Mouse (Mus musculus) layer of hippocampus, adult 11-12 months (tissue): ENCODE measurements at regions not wholly inside any gene's neighbourhood (a gene's known extent, or its start where the extent isn't known, plus 50 kb on each side); places are given as distances from the start of the nearest gene placed in this dataset.
A peak's percentile ranks its signal among the peaks of the same experiment; 100 is the strongest.
"Not testable (repeated sequence)": the region's sequence is repeated elsewhere in the genome, so short reads cannot be mapped to it uniquely, and the experiment has no call there.

Experiments
- DNase-seq: peaks from one replicate; pipeline ENCODE4 v3.0.0; 2022; ENCODE audit warnings: low spot score

GRCm38 (mm10) chr15:37101419-37101818 is 93.8 kb upstream of the Zfp706 start:
- DNase-seq, result no peak

GRCm38 (mm10) chr15:37100767-37101288 is 93.3 kb upstream of the Zfp706 start:
- DNase-seq, result no peak

GRCm38 (mm10) chr15:37099927-37100766 is 92.6 kb upstream of the Zfp706 start:
- DNase-seq, result peak; percentile 58

DNA sequence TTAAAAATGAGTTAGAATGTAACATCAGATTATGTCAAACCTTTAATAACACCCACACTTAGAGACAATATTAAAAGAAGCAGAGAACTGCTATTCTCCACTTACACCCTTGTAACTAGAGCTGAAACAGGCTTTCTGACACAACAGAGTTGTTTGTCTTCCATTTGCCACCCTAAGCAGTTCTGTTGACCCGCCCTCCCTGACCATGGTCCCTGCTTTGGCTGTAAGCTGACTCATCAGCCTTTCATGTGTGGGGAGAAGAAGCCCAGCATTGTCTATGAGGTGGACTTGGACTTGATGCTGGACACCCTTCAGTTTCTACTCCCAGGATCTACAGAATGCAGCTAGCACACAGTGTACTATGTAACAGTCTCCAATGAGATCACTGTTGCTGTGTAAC is 91.6 kb upstream of the Zfp706 start:
- DNase-seq, result no peak

DNA sequence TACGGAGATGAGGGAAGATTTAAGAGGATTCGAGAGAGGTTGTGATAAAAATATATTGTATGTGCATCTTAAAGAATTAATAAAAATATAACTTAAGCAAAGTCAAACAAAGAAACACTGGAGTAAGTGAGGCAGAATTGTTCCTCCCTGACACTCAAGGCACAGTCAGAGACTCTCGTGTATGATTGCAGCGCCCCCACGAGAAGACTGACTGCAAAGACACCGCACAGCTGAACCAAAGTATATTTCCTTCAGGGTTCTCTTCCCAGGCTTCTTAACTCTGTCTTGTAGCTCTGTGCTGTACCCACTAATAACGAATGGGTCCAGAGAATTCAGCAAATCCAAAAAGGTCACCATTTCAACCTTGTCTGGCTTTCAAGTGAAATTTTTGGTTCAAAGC is 89.9 kb upstream of the Zfp706 start:
- DNase-seq, result no peak

- not testable (repeated sequence) for DNase-seq
Measured at GRCm38 (mm10) chr15:37091171-37091570, 83.6 kb upstream of the Zfp706 start.

GRCm38 (mm10) chr15:37083726-37084125 is 76.2 kb upstream of the Zfp706 start:
- peak; percentile 2 for DNase-seq

GRCm38 (mm10) chr15:37081836-37082235 is 74.3 kb upstream of the Zfp706 start:
- DNase-seq, result peak; percentile 1

- DNase-seq, result peak; percentile 1
Measured at GRCm38 (mm10) chr15:37080931-37081330, 73.4 kb upstream of the Zfp706 start.

DNA sequence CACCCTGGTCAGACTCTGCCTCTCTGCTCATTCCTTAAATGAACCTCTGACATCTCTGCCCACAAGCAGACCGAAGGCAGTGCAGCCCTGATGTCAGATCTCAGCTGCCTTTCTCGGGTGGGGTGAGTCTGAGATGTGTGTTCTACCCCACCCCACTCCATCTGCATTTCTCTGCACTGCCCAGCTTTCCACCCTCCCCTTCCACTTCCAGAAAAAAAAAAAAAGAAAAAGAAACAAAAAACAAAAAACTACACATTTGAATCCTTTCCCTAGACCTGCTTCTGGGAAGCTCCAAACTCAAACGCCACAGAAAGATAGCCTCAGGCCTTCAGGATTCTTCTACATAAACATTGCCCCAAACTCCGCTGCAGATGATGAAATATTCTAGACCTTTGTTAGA is 72.8 kb upstream of the Zfp706 start:
- peak; percentile 0 for DNase-seq

DNA sequence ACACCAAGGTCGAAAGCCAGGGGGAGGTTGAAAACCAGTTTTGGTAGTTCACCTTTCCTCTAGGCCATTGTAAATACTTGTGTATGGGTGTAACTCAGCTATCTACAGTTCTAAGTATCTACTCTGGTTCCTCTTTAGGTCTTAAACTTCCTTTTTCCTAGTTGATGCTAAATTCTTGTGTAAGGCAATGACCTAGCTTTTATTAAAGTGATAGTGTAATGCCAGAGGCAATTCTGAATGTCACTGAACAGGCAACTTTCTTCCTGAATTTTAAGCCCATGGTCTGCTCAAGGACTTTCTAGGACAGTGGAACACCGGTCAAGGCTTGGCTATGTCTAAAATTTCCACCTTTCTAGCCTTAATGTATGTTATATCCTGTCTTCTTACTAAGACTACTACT is 66.6 kb upstream of the Zfp706 start:
- DNase-seq, result not testable (repeated sequence)

- DNase-seq, result peak; percentile 1
Measured at GRCm38 (mm10) chr15:37072202-37072862, 64.8 kb upstream of the Zfp706 start.

DNA sequence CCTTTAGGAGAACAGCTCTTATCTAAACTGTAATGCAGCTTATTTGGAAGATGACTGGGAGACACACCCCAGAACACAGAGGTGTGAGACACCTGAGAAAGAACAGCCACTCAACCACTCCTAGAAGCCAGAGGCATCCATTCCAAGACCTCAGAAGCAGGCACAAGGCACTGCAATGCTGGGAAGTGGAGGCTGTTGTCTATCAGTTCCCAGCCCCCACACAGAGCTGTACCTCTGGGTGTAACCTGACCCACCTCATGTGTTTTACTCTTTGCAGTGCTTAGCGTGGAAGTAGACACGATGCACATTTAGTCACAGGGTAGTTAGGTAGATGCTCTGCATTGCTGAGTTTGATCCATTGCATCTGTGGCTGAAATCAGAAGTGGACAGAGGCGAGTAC is 62.6 kb upstream of the Zfp706 start:
- DNase-seq, result no peak

DNA sequence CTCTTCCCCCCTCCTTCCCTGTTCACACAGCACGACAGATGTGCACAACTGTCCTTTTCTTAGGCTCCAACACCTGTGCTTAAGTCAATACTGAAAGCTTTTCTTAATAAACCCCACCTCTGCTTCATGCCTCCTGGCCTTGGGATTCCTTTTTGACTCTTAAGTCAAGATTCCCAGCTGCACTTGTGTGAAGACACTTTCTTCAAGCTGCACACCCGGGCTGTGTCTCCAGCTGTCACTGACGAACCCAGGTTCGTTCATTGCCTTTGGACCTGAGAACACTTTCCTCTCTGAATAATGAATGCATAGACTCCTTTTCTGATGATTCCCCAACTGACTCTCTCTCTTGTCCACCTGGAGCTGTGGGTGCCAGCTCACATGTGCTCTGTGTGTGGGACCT is 59.8 kb upstream of the Zfp706 start:
- DNase-seq, result peak; percentile 2

DNA sequence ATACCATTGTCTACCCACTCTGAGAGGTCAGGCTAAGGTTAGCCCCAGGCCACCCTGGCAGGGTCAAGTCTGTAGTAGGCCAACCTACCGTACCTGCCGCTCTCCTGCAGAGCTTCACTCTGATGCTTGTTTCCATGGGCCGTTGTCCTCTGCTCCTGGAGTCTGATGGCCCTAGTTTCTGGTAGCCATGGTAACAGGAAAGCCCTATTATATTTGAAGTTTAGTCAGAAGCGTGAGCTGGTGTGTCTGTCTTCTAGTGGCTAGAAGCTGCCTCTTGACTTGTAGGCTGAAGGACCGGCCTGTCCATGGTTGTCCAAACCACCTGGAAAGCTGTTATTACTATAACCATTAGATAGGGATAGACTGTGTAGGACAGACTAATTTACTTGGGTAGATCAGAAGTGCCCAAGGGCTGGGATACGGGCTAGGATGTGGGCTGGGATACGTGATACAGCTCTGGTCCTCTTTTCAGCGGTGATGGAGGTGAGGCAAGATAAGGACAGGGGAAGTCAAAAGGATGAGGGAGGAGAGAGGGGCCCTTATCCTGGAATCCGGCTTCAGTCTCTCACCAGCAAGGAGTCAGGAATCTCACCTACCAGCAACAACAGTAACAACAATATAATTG is 58.5 kb upstream of the Zfp706 start:
- peak; percentile 8 for DNase-seq

DNA sequence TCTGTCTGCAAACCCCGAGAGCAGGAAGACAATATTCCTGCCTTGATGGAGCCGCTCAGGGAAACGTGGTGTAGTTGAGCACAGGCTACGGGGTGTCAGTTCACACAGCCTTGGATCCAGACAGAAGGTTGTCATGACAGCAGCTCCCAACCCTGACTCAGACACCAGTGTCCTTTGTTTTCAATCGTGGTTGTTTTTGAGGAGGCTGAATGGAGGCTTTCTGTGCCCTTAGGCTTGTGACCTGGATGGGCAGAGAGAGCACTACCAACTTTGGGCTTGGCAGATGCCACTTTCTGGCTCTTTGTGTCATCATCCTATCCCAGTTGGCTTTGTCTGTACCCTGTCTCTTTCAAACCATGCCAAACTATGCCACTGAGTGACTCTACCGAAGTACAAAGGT is 57.8 kb upstream of the Zfp706 start:
- DNase-seq, result peak; percentile 64

- peak; percentile 2 for DNase-seq
Measured at GRCm38 (mm10) chr15:37063781-37064383, 56.3 kb upstream of the Zfp706 start.

GRCm38 (mm10) chr15:37062585-37062984 is 55.0 kb upstream of the Zfp706 start:
- peak; percentile 57 for DNase-seq

DNA sequence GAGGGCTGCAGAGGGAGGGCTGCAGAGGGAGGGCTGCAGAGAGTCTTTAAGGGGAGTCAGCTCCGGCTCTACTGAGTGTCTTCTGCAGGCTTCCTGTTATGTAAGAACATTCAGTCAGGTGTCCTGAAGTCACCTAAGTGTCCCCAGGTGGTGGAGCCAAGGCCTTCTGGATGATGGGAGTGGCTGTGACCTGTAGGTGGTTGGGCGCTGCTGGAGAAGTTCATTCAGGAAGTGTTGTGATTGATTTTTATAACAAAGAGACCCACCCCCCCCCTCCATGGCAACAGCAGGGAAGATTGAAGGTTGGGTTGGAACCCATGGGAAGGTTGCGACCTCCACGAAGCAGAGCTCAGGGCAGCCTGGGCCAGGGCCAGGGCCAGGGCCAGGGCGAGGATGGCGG is 53.9 kb upstream of the Zfp706 start:
- DNase-seq, result no peak

- no peak for DNase-seq
Measured at GRCm38 (mm10) chr15:37060831-37061230, 53.3 kb upstream of the Zfp706 start.
